Mouse (Mus musculus) hindbrain, postnatal 0 days (tissue): ENCODE data around the gene Tnfrsf22. TPM values are rescaled to one million over a fixed set of nuclear protein-coding genes. Genes with fewer than 3 reads are reported as not detected.

Source experiments
- ATAC-seq: fragments of 200-750 bp; cut with Nextera tagmentation; 2 replicates; pipeline ENCODE4 v1.8.0; 2017; ENCODE audit warnings: mild to moderate bottlenecking, moderate TSS enrichment, moderate library complexity
- DNase-seq: peaks from one replicate; pipeline ENCODE4 v3.0.0-alpha.2; 2015; ENCODE audit warnings: low spot score
- H3K27ac ChIP-seq: fragments of 300-500 bp; sonication (generic); 2 replicates; pipeline ENCODE4 v1.5.1; 2014; ENCODE audit warnings: mild to moderate bottlenecking
- H3K27me3 ChIP-seq: fragments of 300-500 bp; sonication (generic); 2 replicates; pipeline ENCODE4 v1.6.1; 2014; ENCODE audit warnings: low read length, mixed read lengths; ENCODE audit not compliant: insufficient read depth
- H3K36me3 ChIP-seq: fragments of 300-500 bp; sonication (generic); 2 replicates; pipeline ENCODE4 v1.6.1; 2014; ENCODE audit warnings: low read length, mixed read lengths; ENCODE audit not compliant: insufficient read depth
- H3K4me1 ChIP-seq: fragments of 300-500 bp; sonication (generic); 2 replicates; pipeline ENCODE4 v1.6.1; 2014; ENCODE audit warnings: antibody characterized with exemption, low read length, mixed read lengths; ENCODE audit not compliant: insufficient read depth
- H3K4me2 ChIP-seq: fragments of 300-500 bp; sonication (generic); 2 replicates; pipeline ENCODE4 v1.6.1; 2014; ENCODE audit warnings: low read depth, mild to moderate bottlenecking, low read length, moderate library complexity, mixed read lengths
- H3K4me3 ChIP-seq: fragments of 300-500 bp; sonication (generic); 2 replicates; pipeline ENCODE4 v1.5.1; 2014; ENCODE audit warnings: low read length
- H3K9ac ChIP-seq: fragments of 300-500 bp; sonication (generic); replicated peaks from 2 replicates; pipeline ENCODE4 v1.6.1; 2014; ENCODE audit warnings: mild to moderate bottlenecking, low read length, moderate library complexity, mixed read lengths
- H3K9me3 ChIP-seq: fragments of 300-500 bp; sonication (generic); 2 replicates; pipeline ENCODE4 v1.6.1; 2016; ENCODE audit warnings: low read length, mixed read lengths
- CTCF ChIP-seq: IDR thresholded peaks from 2 replicates; pipeline ENCODE4 v1.5.1; 2016; ENCODE audit warnings: antibody characterized with exemption, control low read depth, low read depth
- WGBS: fragments of 180-500 bp; shearing (Covaris S2); extraction: QIAGEN DNeasy Blood & Tissue Kit; methylation state at CpG from one replicate; pipeline ENCODE4 v1.1.7; 2014; 5-methylcytosine and 5-hydroxymethylcytosine counted together
- polyA plus RNA-seq: library from polyadenylated mRNA; unstranded; fragments of >200 nt; fragmentation: Nextera tagmentation; extraction: Ambion mirVana; gene quantifications from 2 replicates; pipeline ENCODE4 v1.2.1, GENCODE M21; 2015
- total RNA-seq: library from RNA; depleted of rRNA; stranded (reverse); fragments of >200 nt; gene quantifications from 2 replicates; pipeline ENCODE4 v1.2.3, GENCODE M21; 2014

The Tnfrsf22 gene
- total and polyA plus RNA-seq, 2 experiments from 2014 or later, result 4.8 to 5.1 TPM

GRCm38 (mm10) chr7:143614404-143615135, 34.9 kb downstream of the Tnfrsf22 start:
- ATAC-seq (no peak), DNase-seq (no peak)
- Histone ChIP-seq H3K27ac (no peak overlapping the region), H3K4me2 (no peak overlapping the region), H3K27me3 (no peaks in the 10 kb centered on the region), H3K4me1 (no peaks in the 10 kb centered on the region), H3K4me3 (no peak overlapping the region), H3K36me3 (no peaks in the 10 kb centered on the region), H3K9me3 (no peaks in the 10 kb centered on the region), H3K9ac (no peak overlapping the region)
- no peak for TF ChIP-seq CTCF
- 61% methylated on average over 9 of the region's 9 CpGs for WGBS

GRCm38 (mm10) chr7:143612215-143612614, 37.2 kb downstream of the Tnfrsf22 start:
- DNase-seq (no peak), ATAC-seq (no peak)
- peak; percentile 12; the same call in 1 of the 2 replicates for TF ChIP-seq CTCF
- Histone ChIP-seq H3K27me3 (no peaks in the 10 kb centered on the region), H3K9me3 (no peaks in the 10 kb centered on the region), H3K27ac (no peak overlapping the region), H3K4me2 (no peak overlapping the region), H3K9ac (no peak overlapping the region), H3K4me1 (no peaks in the 10 kb centered on the region), H3K36me3 (no peaks in the 10 kb centered on the region), H3K4me3 (no peak overlapping the region)
- 63% methylated on average over 3 of the region's 3 CpGs for WGBS

GRCm38 (mm10) chr7:143605321-143605720, 44.1 kb downstream of the Tnfrsf22 start:
- Histone ChIP-seq H3K4me1 (no peaks in the 10 kb centered on the region), H3K9ac (no peak overlapping the region), H3K4me2 (no peak overlapping the region), H3K27ac (no peak overlapping the region), H3K4me3 (no peak overlapping the region), H3K36me3 (no peaks in the 10 kb centered on the region), H3K9me3 (no peaks in the 10 kb centered on the region), H3K27me3 (no peaks in the 10 kb centered on the region)
- no peak for ATAC-seq
- no peak for DNase-seq
- 83% methylated on average over 3 of the region's 3 CpGs for WGBS
- TF ChIP-seq CTCF, result no peak

- H3K9me3 ChIP-seq, result no peaks in the 10 kb centered on the region
- no peak for DNase-seq
- WGBS, result 78% methylated on average over 2 of the region's 2 CpGs
- no peak for TF ChIP-seq CTCF
- no peaks in the 10 kb centered on the region for H3K27me3 ChIP-seq
- no peak overlapping the region for H3K4me2 ChIP-seq
- no peaks in the 10 kb centered on the region for H3K4me1 ChIP-seq
- no peaks in the 10 kb centered on the region for H3K36me3 ChIP-seq
- no peak overlapping the region for H3K4me3 ChIP-seq
- H3K9ac ChIP-seq, result no peak overlapping the region
- no peak overlapping the region for H3K27ac ChIP-seq
- no peak for ATAC-seq
Observed at GRCm38 (mm10) chr7:143604889-143605288, 44.6 kb downstream of the Tnfrsf22 start.

GRCm38 (mm10) chr7:143601705-143602104, 47.8 kb downstream of the Tnfrsf22 start:
- H3K4me3 ChIP-seq, result no peak overlapping the region
- no peak overlapping the region for H3K4me2 ChIP-seq
- no peak overlapping the region for H3K9ac ChIP-seq
- peaks cover 9% of the 10 kb centered on the region for H3K4me1 ChIP-seq
- TF ChIP-seq CTCF, result no peak
- DNase-seq (no peak), ATAC-seq (no peak)
- H3K36me3 ChIP-seq, result no peaks in the 10 kb centered on the region
- no peak overlapping the region for H3K27ac ChIP-seq
- 81% methylated on average over 2 of the region's 2 CpGs for WGBS
- no peaks in the 10 kb centered on the region for H3K9me3 ChIP-seq
- no peaks in the 10 kb centered on the region for H3K27me3 ChIP-seq

- H3K9ac ChIP-seq, result peak overlapping the region; percentile 87; the same call in 1 of the 2 replicates
- H3K36me3 ChIP-seq, result no peaks in the 10 kb centered on the region
- H3K9me3 ChIP-seq, result no peaks in the 10 kb centered on the region
- DNase-seq (no peak), ATAC-seq (no peak)
- TF ChIP-seq CTCF, result no peak
- no peak overlapping the region for H3K27ac ChIP-seq
- peak overlapping the region; percentile 92 for H3K4me3 ChIP-seq
- 7% methylated on average over 15 of the region's 15 CpGs for WGBS
- peaks cover 9% of the 10 kb centered on the region for H3K4me1 ChIP-seq
- no peaks in the 10 kb centered on the region for H3K27me3 ChIP-seq
- H3K4me2 ChIP-seq, result peak overlapping the region; percentile 85
Observed at GRCm38 (mm10) chr7:143600231-143600740, 49.2 kb downstream of the Tnfrsf22 start.
